Mouse (Mus musculus): ENCODE data around the gene Adgre1. TPM values are rescaled to one million over a fixed set of nuclear protein-coding genes. Genes with fewer than 3 reads are reported as not detected.

The Adgre1 gene
- polyA plus RNA-seq (2017; shearing (Covaris generic)) = not detected

GRCm38 (mm10) chr17:57358441-57358840 is at the start of gene Adgre1:
Gene Adgre1 (plus strand): TSS chr17:57358691.

Other genes starting within 250 kb of the Adgre1 start
- 1.1 TPM for gene Cd70, start 208.9 kb upstream of the Adgre1 start, polyA plus RNA-seq (2017; shearing (Covaris generic))
- 15.3 TPM for gene Tnfsf14, start 164.5 kb upstream of the Adgre1 start, polyA plus RNA-seq (2017; shearing (Covaris generic))
- 0.24 TPM for gene C3, start 130.6 kb upstream of the Adgre1 start, polyA plus RNA-seq (2017; shearing (Covaris generic))
- 50.0 TPM for gene Gpr108, start 110.2 kb upstream of the Adgre1 start, polyA plus RNA-seq (2017; shearing (Covaris generic))
- gene Trip10, start 109.2 kb upstream of the Adgre1 start, polyA plus RNA-seq (2017; shearing (Covaris generic)) = 9.0 TPM
- 154 TPM for gene Vav1, start 79.6 kb upstream of the Adgre1 start, polyA plus RNA-seq (2017; shearing (Covaris generic))
- gene Vmn2r120, start 186.8 kb downstream of the Adgre1 start, polyA plus RNA-seq (2017; shearing (Covaris generic)) = 0.10 TPM

All from effector memory CD4-positive, alpha-beta T cell, adult 7 months (primary cell).